Mouse (Mus musculus): Measurements from ENCODE around the gene Slc39a13. TPM values are rescaled to one million over a fixed set of nuclear protein-coding genes. Genes with fewer than 3 reads are reported as not detected.
A peak's percentile ranks its signal among the peaks of the same experiment; 100 is the strongest.

Slc39a13 gene
- polyA plus RNA-seq, 1 experiment from 2014 or later: 34.0 TPM

- Histone ChIP-seq H3K27ac (ENCODE audit: low read depth, low read length) (no peak overlapping the region), H3K36me3 (ENCODE audit: control insufficient read depth, insufficient read depth, low read length) (no peaks in the 10 kb centered on the region), H3K4me2 (no peak overlapping the region), H3K4me1 (ENCODE audit: control insufficient read depth, insufficient read depth, low read length) (no peaks in the 10 kb centered on the region), H3K4me3 (ENCODE audit: low read depth, low read length) (no peak overlapping the region), H3K9ac (ENCODE audit: low read depth, low read length) (no peak overlapping the region), H3K9me3 (replicated peaks; ENCODE audit: control insufficient read depth, low read length) (no peaks in the 10 kb centered on the region), H3K27me3 (ENCODE audit: control insufficient read depth, insufficient read depth, low read length) (no peaks in the 10 kb centered on the region)
- WGBS (ENCODE audit: insufficient replicate concordance): 86% methylated on average over 14 of the region's 14 CpGs
- ATAC-seq (replicated peaks; ENCODE audit: insufficient number of reproducible peaks, low FRiP score, low TSS enrichment): no peak
Observed at GRCm38 (mm10) chr2:91085494-91086391, 15.5 kb upstream of the Slc39a13 start.

GRCm38 (mm10) chr2:91084179-91084820 lies 14.1 kb upstream of the Slc39a13 start:
- Histone ChIP-seq H3K4me3 (ENCODE audit: low read depth, low read length) (no peak overlapping the region), H3K4me1 (ENCODE audit: control insufficient read depth, insufficient read depth, low read length) (no peaks in the 10 kb centered on the region), H3K9me3 (replicated peaks; ENCODE audit: control insufficient read depth, low read length) (no peaks in the 10 kb centered on the region), H3K27me3 (ENCODE audit: control insufficient read depth, insufficient read depth, low read length) (no peaks in the 10 kb centered on the region), H3K27ac (ENCODE audit: low read depth, low read length) (no peak overlapping the region), H3K9ac (ENCODE audit: low read depth, low read length) (no peak overlapping the region), H3K36me3 (ENCODE audit: control insufficient read depth, insufficient read depth, low read length) (no peaks in the 10 kb centered on the region), H3K4me2 (no peak overlapping the region)
- WGBS (ENCODE audit: insufficient replicate concordance): 75% methylated on average over 15 of the region's 15 CpGs
- no peak for ATAC-seq (replicated peaks; ENCODE audit: insufficient number of reproducible peaks, low FRiP score, low TSS enrichment)

GRCm38 (mm10) chr2:91083366-91083940 lies 13.2 kb upstream of the Slc39a13 start:
- ATAC-seq (replicated peaks; ENCODE audit: insufficient number of reproducible peaks, low FRiP score, low TSS enrichment): no peak
- Histone ChIP-seq H3K27ac (ENCODE audit: low read depth, low read length) (no peak overlapping the region), H3K4me3 (ENCODE audit: low read depth, low read length) (no peak overlapping the region), H3K4me2 (no peak overlapping the region), H3K27me3 (ENCODE audit: control insufficient read depth, insufficient read depth, low read length) (no peaks in the 10 kb centered on the region), H3K9ac (ENCODE audit: low read depth, low read length) (no peak overlapping the region), H3K9me3 (replicated peaks; ENCODE audit: control insufficient read depth, low read length) (no peaks in the 10 kb centered on the region), H3K36me3 (ENCODE audit: control insufficient read depth, insufficient read depth, low read length) (no peaks in the 10 kb centered on the region), H3K4me1 (ENCODE audit: control insufficient read depth, insufficient read depth, low read length) (peaks cover 3% of the 10 kb centered on the region)
- WGBS (ENCODE audit: insufficient replicate concordance): 55% methylated on average over 1 of the region's 1 CpGs

GRCm38 (mm10) chr2:91082844-91083243 lies 12.6 kb upstream of the Slc39a13 start:
- WGBS (ENCODE audit: insufficient replicate concordance): 48% methylated on average over 11 of the region's 11 CpGs
- no peaks in the 10 kb centered on the region for H3K9me3 ChIP-seq (replicated peaks; ENCODE audit: control insufficient read depth, low read length)
- peaks cover 6% of the 10 kb centered on the region for H3K4me1 ChIP-seq (ENCODE audit: control insufficient read depth, insufficient read depth, low read length)
- no peak overlapping the region for H3K27ac ChIP-seq (ENCODE audit: low read depth, low read length)
- ATAC-seq (replicated peaks; ENCODE audit: insufficient number of reproducible peaks, low FRiP score, low TSS enrichment): no peak
- H3K4me2 ChIP-seq: no peak overlapping the region
- no peaks in the 10 kb centered on the region for H3K27me3 ChIP-seq (ENCODE audit: control insufficient read depth, insufficient read depth, low read length)
- H3K9ac ChIP-seq (ENCODE audit: low read depth, low read length): 0 out of 2 replicates have a peak overlapping the region, but pooled peaks have one; percentile 40
- H3K4me3 ChIP-seq (ENCODE audit: low read depth, low read length): no peak overlapping the region
- H3K36me3 ChIP-seq (ENCODE audit: control insufficient read depth, insufficient read depth, low read length): no peaks in the 10 kb centered on the region

GRCm38 (mm10) chr2:91081775-91082695 lies 11.8 kb upstream of the Slc39a13 start, which contains the start of gene Spi1:
TSS of gene Spi1 (plus strand) at chr2:91082390.
- Histone ChIP-seq H3K36me3 (ENCODE audit: control insufficient read depth, insufficient read depth, low read length) (no peaks in the 10 kb centered on the region), H3K27me3 (ENCODE audit: control insufficient read depth, insufficient read depth, low read length) (no peaks in the 10 kb centered on the region), H3K9me3 (replicated peaks; ENCODE audit: control insufficient read depth, low read length) (no peaks in the 10 kb centered on the region), H3K4me2 (no peak within 1 kb of the TSS), H3K27ac (ENCODE audit: low read depth, low read length) (no peak within 1 kb of the TSS), H3K4me1 (ENCODE audit: control insufficient read depth, insufficient read depth, low read length) (peaks cover 6% of the 10 kb centered on the region), H3K9ac (ENCODE audit: low read depth, low read length) (0 out of 2 replicates have a peak within 1 kb of the TSS, but pooled peaks have one; percentile 40), H3K4me3 (ENCODE audit: low read depth, low read length) (no peak within 1 kb of the TSS)
- ATAC-seq (replicated peaks; ENCODE audit: insufficient number of reproducible peaks, low FRiP score, low TSS enrichment): no peak
- 80% methylated on average over 13 of the region's 13 CpGs for WGBS (ENCODE audit: insufficient replicate concordance)

- Histone ChIP-seq H3K36me3 (ENCODE audit: control insufficient read depth, insufficient read depth, low read length) (no peaks in the 10 kb centered on the region), H3K4me3 (ENCODE audit: low read depth, low read length) (no peak overlapping the region), H3K9ac (ENCODE audit: low read depth, low read length) (no peak overlapping the region), H3K27me3 (ENCODE audit: control insufficient read depth, insufficient read depth, low read length) (no peaks in the 10 kb centered on the region), H3K9me3 (replicated peaks; ENCODE audit: control insufficient read depth, low read length) (no peaks in the 10 kb centered on the region), H3K4me2 (no peak overlapping the region), H3K4me1 (ENCODE audit: control insufficient read depth, insufficient read depth, low read length) (peaks cover 6% of the 10 kb centered on the region), H3K27ac (ENCODE audit: low read depth, low read length) (no peak overlapping the region)
- ATAC-seq (replicated peaks; ENCODE audit: insufficient number of reproducible peaks, low FRiP score, low TSS enrichment): no peak
- 77% methylated on average over 8 of the region's 8 CpGs for WGBS (ENCODE audit: insufficient replicate concordance)
Observed at GRCm38 (mm10) chr2:91080784-91081513, 10.7 kb upstream of the Slc39a13 start.

GRCm38 (mm10) chr2:91079026-91079384 lies 8.8 kb upstream of the Slc39a13 start:
- Histone ChIP-seq H3K9me3 (replicated peaks; ENCODE audit: control insufficient read depth, low read length) (no peaks in the 10 kb centered on the region), H3K27ac (ENCODE audit: low read depth, low read length) (no peak overlapping the region), H3K9ac (ENCODE audit: low read depth, low read length) (peak overlapping the region; percentile 79), H3K27me3 (ENCODE audit: control insufficient read depth, insufficient read depth, low read length) (no peaks in the 10 kb centered on the region), H3K4me3 (ENCODE audit: low read depth, low read length) (peak overlapping the region; percentile 51), H3K36me3 (ENCODE audit: control insufficient read depth, insufficient read depth, low read length) (no peaks in the 10 kb centered on the region), H3K4me2 (peak overlapping the region; percentile 81), H3K4me1 (ENCODE audit: control insufficient read depth, insufficient read depth, low read length) (peaks cover 6% of the 10 kb centered on the region)
- WGBS (ENCODE audit: insufficient replicate concordance): 22% methylated on average over 5 of the region's 5 CpGs
- ATAC-seq (replicated peaks; ENCODE audit: insufficient number of reproducible peaks, low FRiP score, low TSS enrichment): no peak

Data from heart, embryonic 11.5 days (tissue).